Mouse (Mus musculus) C2C12 (cell line): ENCODE data around the gene Ccdc157.

Source experiments
- CTCF ChIP-seq: IDR thresholded peaks from one replicate; pipeline ENCODE4 v1.5.1; 2011; ENCODE audit not compliant: control insufficient read depth, insufficient read depth, insufficient read length
- MYOD1 ChIP-seq: IDR thresholded peaks from one replicate; pipeline ENCODE4 v1.6.1; 2011; ENCODE audit warnings: low read depth; ENCODE audit not compliant: control insufficient read depth, insufficient read length
- MYOG ChIP-seq: IDR thresholded peaks from one replicate; pipeline ENCODE4 v1.6.1; 2011; ENCODE audit not compliant: control insufficient read depth, insufficient read length; ENCODE audit errors: extremely low read depth
- USF1 ChIP-seq: IDR thresholded peaks from one replicate; pipeline ENCODE4 v1.6.1; 2011; ENCODE audit warnings: low read depth, mild to moderate bottlenecking, control low read depth, moderate library complexity

DNA sequence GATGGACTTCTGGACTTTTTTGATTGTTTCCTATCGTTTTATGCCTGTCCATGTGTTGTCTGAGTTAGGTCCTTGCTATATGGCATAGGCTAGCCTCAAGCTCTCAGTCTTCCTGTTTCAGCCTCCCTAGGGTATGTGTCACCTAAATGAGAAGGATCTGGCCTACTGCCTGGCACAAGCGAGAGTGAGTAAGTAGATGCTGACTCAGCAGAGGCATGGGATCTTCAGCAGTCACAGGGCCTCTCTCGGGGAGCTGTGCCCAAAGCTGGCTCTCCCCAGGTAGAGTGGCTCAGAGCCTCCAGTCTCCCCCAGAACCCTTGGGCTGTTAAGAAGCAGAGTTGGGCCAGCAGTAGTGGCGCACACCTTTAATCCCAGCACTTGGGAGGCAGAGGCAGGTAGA is 17.7 kb downstream of the Ccdc157 start:
- no peak for TF ChIP-seq MYOG
- TF ChIP-seq CTCF: no peak
- TF ChIP-seq MYOD1: no peak
- no peak for TF ChIP-seq USF1
